Mouse (Mus musculus) cerebellum, postnatal 4 days (tissue): ENCODE data around the gene Epb41l2.

Experiments
- DNase-seq, 2 experiments: peaks; one replicate each; pipeline ENCODE4 v3.0.0; 2022; ENCODE audit warnings: low spot score in 2 of 2, mixed read lengths in 1 of 2

The Epb41l2 gene

DNA sequence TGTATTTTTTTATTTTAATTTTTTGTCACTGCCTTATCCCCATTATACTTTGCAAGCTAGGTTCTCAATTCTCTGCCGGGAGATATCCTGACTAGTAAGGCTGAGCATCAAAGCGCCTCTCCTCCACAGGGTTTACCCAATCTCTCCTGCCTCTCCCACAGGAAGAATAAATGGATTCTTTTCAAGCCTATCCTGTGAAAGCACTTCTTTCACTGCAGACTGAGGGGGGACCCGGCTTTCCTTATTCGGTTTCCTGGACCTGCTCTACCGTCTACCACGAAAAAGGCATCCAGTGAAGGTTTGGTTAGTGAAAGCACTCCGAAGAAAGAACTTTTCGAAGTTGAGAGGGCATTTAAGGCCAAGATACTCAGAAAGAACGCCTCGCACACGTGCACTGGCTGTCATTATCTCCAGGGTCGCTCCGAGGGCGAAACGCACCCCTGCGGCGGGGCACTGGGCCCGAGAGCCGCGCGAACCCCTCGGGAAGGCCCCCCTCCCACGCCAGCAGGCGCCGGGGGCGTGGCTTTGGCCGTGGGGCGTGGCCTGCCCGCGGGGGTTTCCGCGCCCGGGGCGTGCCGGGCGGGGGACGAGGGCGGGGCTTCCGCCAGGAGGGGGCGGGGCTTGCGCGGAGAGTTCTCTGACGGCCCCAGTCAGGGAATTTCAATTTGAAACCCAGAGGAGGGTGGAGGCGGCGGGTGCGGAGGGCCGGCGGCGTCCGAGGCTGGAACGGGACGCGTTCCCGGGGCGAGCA, at the start of gene Epb41l2:
Gene Epb41l2, plus strand, starts transcription at position 591 of the 751 bp plus-strand sequence.
- DNase-seq, result peak; percentile 82 to 87

DNA sequence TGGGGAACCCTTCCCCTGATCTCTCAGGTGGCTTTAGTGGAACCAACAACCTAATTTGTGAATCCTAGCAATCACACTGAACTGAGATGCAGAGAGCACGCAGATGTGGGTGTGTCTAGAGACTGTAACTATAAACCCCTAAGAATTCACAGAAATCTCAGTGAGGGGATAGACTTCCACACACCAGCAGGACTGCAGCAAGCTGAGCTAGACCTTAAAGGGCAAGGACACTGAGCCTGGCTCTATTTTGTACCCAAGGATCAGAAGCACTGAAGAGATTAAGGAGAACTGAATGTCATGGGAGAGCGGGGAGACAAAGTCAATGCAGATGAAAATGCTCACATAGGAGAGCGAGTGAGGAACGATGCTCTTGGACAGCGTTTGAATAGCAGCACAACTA, 49.6 kb upstream of the Epb41l2 start:
- no peak for DNase-seq

DNA sequence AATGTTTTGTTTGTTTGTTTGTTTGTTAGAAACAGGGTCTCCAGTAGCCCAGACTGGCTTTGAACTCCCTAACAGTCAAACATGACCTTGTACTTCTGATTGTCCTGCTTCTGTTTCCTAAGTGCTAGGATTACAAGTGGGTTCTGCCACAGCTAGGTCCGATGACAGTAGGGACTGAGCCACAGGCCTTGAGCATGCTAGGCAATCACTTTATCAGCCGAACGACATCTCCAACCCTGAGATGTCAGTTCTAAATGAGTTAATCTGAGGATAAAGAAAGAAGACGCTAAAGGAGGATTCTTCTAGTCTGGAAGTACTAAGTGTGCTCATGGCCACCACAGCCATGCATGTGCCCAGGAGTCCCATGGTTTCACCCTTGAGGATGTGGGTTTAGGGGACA, 48.9 kb upstream of the Epb41l2 start:
- no peak for DNase-seq

DNA sequence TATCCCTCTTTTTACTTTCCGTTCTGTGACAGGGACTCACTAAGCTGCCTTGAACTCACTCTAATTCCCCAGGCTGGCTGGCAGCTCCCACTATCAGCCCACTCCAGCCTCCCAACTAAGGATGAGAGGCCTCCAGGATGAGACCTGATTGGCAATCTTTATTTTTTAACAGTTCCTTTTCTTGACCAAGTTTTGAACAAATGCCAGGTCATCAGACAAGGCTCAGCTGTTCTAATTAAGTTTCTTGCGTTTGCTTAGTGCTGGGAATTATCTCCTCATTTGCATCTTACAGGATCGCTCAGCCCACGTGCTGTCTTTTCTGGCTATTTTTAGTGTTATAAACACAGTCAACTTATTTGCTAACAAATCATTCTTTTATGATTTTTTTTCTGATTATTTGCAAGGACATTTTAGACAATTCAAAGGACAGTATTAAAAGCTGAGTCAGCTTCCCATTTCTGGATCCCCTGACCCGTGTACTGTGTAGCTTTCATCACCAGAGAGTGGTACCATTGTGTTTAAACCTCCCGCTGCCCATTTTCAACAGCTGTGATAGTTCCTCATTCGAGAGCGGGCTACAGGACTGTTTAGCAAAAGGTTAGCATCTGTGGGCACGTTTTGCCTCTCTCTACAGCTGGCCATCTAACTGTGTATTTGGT, 47.9 kb upstream of the Epb41l2 start:
- no peak for DNase-seq

DNA sequence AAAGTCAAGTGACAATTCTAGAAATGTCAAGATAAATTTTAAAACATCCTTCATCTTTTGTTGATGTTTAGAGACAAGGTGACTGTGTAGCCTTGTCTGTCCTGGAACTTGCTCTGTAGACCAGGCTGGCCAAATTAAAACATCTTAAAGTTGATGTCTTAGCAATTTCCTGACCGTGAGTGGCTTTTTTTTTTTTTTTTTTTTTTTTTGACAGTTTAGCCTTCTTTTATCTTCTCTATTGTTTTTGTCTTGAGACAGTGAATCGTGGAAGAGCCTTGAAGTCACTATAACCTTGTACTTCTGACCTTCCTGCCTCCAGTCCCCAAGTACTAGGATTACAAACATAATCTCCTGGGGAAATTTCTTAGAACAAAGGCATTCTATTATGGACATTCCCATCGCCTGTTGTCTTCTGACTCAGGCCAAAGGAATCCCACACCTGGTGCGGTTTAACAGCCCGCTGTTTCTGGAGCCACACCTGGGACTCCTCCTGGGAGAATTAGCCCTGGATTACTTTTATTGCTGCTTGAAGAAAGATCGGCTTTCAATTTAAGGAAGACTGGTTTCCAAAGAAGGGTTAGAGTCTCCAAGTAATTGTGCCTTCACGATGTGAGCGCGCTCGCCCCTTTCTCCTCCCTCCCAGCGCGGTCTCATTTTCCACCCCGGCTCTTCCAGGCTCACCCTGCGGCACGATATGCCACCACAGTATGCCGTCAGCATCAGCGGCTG, 45.6 kb upstream of the Epb41l2 start:
- no peak for DNase-seq

DNA sequence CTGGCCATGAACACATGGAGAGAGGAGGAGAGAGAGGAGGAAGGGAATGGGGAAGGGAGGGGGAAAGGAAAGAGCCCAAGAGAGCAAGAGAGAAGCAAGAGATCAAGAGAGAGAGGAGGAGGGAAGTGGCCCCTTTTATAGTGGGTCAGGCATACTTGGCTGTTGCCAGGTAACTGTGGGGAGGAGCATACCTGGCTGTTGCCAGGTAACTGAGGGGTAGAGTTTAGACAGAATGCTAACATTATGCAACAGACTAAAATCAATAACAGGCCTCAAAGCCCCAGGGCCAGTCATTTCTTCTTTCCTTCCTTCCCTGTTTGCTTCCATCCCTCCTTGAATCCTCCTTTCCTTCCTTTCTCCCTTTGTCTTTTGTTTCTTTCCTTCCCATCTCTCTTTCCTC, 41.9 kb upstream of the Epb41l2 start:
- DNase-seq, result no peak

DNA sequence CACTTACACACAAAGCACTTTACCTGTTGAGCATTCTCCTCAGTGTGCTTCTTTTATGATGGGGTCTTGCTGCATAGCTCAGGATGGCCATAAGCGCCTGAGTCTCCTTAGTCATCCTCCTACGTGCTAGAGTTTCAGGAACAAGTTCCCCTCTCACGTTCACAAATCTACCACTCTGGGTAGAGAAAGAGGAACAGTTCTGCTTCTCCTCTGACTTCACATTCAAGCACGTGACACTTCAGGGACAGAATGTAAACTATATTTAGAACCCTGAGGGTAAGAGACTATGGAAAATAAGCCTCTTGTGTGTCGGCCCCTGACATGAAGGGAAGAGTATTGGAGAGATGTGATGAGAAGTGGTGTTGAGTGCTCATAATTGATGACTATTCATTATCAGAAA, 41.2 kb upstream of the Epb41l2 start:
- no peak for DNase-seq

DNA sequence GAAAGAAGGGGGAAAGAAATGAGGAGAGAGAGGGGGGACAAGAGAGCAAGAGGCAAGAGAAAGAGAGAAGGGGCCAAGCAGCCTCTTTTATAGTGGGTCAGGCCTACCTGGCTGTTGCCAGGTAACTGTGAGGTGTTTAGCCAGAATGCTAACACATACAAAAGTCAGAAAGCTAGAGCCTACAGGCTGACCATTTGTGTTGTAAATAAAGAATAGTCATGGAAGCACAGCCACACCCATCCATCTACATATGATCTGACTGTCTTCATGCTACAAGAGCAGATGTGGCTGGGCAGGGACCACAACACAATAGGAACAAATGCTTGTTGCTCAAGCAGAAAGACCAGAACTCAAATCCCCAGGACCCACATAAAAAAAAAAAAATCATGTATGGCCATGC, 40.1 kb upstream of the Epb41l2 start:
- no peak for DNase-seq

DNA sequence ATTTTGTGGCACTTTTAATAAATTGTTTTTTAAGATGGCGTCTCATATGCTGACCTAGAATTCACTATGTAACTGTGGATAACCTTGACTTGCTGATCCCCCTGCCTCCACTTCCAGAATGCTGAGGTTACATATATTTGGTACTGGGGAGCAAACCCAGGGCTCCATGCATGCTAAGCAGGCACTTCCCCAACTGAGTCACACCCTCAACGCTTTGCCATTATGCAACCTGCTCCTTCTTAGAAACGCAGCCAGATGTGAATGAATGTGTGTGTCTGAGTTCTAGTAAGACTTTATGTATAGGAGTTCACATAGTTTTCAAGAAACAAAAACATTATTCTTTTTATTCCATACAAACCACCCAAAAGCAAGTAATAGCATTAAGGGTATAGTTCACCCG, 38.4 kb upstream of the Epb41l2 start:
- DNase-seq, result no peak

DNA sequence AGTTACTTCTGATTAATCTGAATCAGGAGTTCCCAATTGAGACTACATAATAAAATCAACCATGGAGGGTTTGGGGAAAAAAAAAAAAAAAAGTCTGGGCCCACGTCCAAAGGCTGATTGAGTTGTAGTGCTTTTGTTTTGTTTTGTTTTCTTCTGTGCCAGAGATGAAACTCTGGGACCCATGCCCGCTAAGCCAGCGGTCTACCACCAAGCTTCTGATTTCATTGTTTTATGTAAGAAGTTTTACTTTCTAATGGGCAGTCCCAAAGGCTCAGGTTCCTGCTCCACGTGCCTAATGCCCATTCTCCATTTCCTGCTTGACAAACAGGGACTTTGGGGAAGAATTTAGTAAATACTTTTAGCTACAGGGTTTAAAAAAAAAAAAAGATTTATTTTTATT, 33.9 kb upstream of the Epb41l2 start:
- peak in 1 of 2 experiments; percentile 18 for DNase-seq

DNA sequence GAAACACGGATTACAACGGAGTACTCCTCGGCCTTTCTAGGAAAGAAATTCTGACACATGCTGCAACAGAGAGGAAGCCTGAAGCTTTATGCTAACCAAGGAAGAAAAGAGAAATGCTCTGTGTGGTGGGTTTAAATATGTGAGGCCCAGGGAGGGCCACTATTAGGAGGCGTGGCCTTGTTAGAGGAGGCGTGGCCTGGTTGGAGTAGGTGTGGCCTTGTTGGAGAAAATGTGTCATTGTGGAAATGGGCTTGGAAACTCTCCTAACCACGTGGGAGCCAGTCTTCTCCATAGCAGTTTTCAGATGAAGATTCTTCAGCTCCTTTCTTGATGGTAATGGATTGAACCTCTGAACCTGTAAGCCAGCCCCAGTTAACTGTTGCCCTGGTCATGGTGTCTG, 32.1 kb upstream of the Epb41l2 start:
- DNase-seq, result no peak

DNA sequence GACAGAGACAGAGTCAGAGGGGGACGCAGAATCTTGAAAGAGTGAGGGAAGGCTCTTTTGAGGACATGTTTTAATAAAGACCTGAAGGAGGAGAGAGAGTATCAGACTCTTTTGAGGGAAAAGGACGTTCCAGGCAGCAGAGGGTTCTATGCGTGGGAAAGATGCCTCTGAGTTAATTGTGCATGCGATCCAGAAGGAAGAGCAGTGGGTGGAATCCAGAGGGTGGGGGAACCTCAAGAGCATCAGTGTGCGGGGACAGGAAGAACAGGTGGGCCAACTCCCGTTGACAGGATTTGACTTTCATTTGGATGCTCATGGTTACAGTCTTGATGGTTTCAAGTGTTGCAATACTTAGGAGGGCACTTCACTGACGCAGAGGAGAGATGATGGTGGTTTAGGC, 29.5 kb upstream of the Epb41l2 start:
- no peak for DNase-seq

DNA sequence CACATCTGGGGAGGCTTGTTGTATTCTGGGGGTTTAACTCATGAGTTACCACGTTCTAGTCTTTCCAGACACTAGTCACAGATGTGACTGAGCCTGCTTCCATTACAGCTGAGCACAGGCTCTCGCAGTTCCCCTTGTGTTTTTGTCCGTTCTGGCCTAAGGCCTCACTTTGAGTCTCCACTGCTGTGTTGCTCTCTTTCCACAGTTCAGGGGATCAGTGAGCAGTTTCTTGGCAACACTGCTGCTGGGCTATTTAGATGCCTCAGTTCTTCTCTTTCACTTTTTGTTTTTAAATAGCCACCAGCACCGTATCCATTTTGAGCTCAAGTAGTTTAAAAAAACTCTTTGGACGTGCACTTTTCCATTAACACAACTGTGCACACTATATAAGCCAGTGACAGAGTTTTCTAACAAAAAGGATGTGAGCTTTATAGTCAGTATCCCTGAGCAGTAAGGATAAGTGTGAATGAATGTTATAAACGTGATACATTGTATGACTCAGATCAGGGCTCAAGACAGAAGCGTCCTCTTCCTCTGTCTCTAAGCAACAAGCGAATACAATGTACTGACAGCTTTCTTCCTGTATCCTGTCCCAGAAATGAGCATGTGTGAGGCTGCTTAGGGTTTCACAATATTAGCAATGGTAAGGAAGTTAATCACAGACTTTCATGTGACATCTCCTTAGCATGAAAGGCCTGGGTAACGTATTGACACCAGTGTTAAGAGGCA, 28.1 kb upstream of the Epb41l2 start:
- no peak for DNase-seq

DNA sequence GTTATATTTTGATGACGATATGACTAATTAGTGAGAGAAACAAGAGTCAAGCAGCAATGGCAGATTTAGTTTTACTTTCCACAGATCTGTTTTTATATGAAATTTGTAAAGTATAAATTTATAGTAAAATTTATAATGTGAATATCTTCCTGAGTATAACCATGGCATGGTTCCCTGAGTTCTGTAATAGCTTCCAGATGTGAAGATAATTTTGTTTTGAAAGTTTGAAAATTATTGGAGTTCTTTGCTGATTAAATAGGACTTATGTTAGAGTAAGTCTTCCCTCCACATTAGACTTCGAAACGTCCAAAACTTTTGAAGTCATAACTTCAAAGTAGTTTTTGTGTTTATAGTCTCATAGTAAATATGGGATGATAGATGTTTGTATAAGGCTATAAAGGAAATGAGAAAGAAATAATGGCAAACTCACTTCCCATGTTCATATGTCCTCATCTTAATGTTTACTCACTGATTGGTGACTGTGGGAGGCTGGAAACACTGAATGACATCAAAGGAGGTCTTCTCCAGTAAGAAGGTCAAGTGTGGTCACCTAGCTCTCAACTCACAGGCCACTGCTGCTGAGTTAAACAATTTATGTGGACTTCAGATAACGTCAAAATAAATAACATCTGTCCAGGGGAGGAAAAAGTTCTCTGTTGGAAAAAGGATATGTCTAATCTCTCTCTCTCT, 26.1 kb upstream of the Epb41l2 start:
- DNase-seq, result no peak

DNA sequence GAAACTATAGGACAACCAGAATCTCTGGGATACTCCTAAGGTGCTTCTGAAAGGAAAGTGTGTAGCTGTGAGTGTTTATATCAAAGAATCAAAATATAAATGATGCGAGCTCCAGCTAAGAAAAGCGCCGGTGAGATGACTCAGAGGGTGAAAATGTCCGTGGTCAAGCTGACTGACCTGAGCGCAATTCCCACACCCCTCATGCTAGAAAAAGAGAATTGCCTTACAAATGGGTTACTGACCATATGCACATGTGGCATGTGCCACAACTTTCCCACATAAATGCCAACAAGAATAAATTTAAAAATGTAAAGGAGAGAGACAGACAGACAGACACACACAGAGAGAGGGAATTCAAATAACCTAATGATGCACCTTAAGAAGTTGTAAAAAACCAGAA, 18.9 kb upstream of the Epb41l2 start:
- no peak for DNase-seq

DNA sequence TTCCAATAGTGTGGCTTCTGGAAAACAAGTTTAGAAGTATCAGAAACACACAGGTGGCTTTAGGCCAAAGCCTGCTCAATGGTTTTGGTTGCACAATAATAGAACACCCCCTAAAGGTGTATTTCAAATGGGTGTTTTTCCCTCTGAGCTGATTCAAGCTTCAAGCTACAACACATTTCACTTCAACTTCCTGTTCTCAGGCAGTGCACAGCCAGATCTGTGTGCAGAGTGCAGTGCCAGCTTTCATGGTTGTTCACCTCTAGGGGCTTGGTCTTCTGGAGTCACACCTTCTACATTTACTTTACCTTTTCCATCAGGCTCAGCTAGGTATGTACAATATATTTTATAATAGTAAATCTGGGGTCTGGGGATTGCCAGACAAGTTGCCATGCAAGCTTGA, 16.8 kb upstream of the Epb41l2 start:
- DNase-seq, result no peak

DNA sequence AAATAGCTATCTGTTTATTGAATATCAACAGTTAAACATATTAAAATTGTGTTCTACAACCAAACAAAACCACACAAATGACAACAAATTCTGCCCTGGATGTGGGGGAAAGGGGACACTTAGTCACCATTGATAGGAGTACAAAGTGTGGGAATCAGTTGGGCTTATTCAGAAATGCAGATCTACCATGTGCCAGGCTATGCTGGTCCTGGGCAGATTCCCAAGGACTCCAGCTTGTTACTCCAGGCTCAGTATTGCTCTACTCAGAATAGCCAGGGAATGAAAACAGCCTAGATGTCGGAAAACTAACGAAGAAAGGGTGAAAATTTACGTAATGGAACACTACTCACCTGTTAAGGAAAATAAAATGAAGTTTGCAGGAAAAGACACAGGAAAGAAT, 5.7 kb upstream of the Epb41l2 start:
- no peak for DNase-seq

DNA sequence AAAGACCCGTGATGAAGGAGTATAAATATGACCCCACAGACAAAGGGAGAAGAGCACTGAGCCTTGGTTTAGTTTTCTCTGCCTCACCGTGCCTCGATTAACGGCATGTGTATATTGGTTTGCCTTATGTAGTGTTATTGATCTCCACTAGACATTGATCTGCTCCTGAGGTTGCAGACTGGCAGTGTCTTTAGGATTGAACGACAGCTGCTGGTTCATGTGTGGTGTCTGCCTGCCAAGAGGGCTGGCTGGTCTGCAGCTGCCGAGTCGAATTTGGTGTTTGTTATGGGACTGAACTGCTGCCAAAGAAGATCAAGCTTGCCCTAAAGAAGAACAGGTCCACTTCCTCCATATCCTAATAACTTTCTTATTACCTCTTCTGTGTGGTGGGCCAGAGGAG, 5.2 kb upstream of the Epb41l2 start:
- no peak for DNase-seq

DNA sequence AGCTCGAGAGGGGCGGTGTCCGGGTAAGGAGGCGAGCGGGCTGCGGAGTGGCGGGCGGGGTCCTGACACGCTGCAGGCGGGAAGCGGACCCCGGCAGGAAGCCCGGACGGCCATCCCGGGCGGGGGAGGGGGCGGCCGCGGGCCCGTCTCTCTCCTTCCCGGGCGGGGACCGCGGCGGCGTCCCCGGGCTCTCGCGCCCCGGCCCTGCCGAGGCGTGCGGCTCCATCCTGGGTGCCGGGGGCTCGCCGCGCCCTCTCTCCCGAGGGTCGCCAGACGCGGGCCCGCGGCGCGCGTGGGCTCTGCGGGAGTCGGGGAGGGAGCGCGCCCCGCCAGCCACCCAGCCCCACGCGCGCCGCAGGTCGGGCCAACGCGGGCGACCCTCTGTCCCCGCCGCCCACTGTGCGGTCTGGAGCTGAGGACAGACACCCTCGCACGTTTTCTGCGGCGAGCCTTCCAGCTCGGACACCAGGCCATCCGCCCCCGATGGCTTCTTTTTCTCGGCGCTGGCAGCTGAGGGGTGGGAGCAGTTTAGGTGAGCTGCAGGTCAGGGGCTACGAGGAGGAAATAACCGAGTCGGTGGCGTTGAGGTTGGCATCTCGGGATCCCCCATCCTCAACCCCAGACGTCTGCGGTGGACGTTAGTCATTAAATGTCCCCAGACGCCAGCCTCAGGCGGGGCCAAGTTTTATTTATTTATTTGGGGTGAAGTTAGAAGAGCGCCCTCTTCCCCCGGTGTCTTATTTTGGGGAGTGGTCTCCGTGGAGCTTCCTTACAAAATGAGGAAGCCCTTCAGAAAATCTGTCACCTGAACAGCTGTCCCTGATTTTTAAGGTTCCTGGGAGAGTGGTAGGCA, 587 bp downstream of the Epb41l2 start:
- DNase-seq, result peak in 1 of 2 experiments; percentile 17

DNA sequence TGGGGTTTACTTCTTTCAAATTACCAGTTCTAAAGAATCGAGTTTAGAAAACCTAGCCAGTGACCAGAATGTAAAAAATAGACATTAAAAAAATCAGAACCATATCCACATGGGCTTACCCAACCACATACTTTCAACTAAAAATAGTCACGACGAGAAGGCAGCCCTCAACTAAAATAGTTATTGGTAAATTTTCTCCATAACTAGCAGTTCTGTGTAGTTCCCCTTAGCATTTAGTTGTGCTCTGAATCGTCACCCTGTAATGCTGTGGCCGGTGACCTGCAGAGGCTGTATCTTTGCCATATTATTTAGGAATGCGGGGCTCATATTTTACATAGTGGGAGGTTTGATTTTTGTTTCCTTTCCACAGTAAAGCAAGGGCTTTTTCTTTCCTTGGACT, 2.6 kb downstream of the Epb41l2 start:
- DNase-seq, result no peak

DNA sequence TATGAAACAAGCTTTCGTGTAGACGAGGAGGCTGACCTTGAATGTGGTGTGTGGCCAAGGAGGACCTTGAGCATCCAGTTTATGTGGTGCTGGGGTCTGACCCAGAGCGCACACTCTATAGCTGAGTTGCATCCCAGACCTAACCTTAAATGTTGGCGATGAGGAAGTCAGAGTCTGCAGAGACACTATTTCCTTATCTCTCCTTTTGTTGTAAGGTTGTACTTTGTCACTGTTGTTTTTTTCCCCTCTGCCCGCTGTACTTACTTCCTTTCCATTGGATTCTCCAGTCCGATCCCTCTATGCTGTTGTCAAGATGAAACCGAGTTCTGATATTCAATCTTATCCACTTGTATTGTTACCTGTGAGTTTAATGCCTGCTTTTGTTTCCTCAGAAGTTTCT, 5.6 kb downstream of the Epb41l2 start:
- no peak for DNase-seq
